Mouse (Mus musculus): ENCODE measurements around the gene Ddx46. TPM values are rescaled to one million over a fixed set of nuclear protein-coding genes. Genes with fewer than 3 reads are reported as not detected.

Ddx46 gene
- polyA plus RNA-seq, 1 experiment from 2014 or later = 28.2 TPM

- Histone ChIP-seq H3K9me3 (replicated peaks) (0 out of 2 replicates have a peak, but pooled peaks cover 3% of the 10 kb centered on the region), H3K9ac (no peak overlapping the region), H3K27ac (no peak overlapping the region), H3K36me3 (peaks cover 57% of the 10 kb centered on the region), H3K4me1 (no peaks in the 10 kb centered on the region), H3K4me3 (no peak overlapping the region), H3K27me3 (replicated peaks) (no peaks in the 10 kb centered on the region), H3K4me2 (no peak overlapping the region)
- ATAC-seq = no peak
- WGBS (ENCODE audit: insufficient replicate concordance) = 79% methylated on average over 4 of the region's 4 CpGs
Observed at GRCm38 (mm10) chr13:55704301-55704700, 69.5 kb downstream of the Ddx46 start.

GRCm38 (mm10) chr13:55712846-55713245 lies 78.0 kb downstream of the Ddx46 start:
- peaks cover 3% of the 10 kb centered on the region for H3K36me3 ChIP-seq
- H3K27me3 ChIP-seq (replicated peaks) = no peaks in the 10 kb centered on the region
- no peaks in the 10 kb centered on the region for H3K9me3 ChIP-seq (replicated peaks)
- no peak overlapping the region for H3K9ac ChIP-seq
- peaks cover 21% of the 10 kb centered on the region for H3K4me1 ChIP-seq
- no peak for ATAC-seq
- 81% methylated on average over 3 of the region's 3 CpGs for WGBS (ENCODE audit: insufficient replicate concordance)
- no peak overlapping the region for H3K4me3 ChIP-seq
- no peak overlapping the region for H3K4me2 ChIP-seq
- H3K27ac ChIP-seq = no peak overlapping the region

- Histone ChIP-seq H3K9me3 (replicated peaks) (no peaks in the 10 kb centered on the region), H3K27me3 (replicated peaks) (no peaks in the 10 kb centered on the region), H3K4me1 (peaks cover 21% of the 10 kb centered on the region), H3K4me3 (peak within 1 kb of the TSS; percentile 94), H3K4me2 (peak within 1 kb of the TSS; percentile 90), H3K27ac (peak within 1 kb of the TSS; percentile 78), H3K9ac (peak within 1 kb of the TSS; percentile 95), H3K36me3 (peaks cover 20% of the 10 kb centered on the region)
- ATAC-seq = peak; percentile 94
- 1% methylated on average over 63 of the region's 63 CpGs for WGBS (ENCODE audit: insufficient replicate concordance)
Observed at GRCm38 (mm10) chr13:55714501-55715166, 79.8 kb downstream of the Ddx46 start, which contains the start of gene Txndc15. TSS of gene Txndc15 (plus strand) at chr13:55714650.

- peaks cover 25% of the 10 kb centered on the region for H3K36me3 ChIP-seq
- WGBS (ENCODE audit: insufficient replicate concordance) = 4% methylated on average over 5 of the region's 5 CpGs
- no peak for ATAC-seq
- no peaks in the 10 kb centered on the region for H3K27me3 ChIP-seq (replicated peaks)
- peak overlapping the region; percentile 95 for H3K9ac ChIP-seq
- H3K9me3 ChIP-seq (replicated peaks) = no peaks in the 10 kb centered on the region
- peak overlapping the region; percentile 90 for H3K4me2 ChIP-seq
- peak overlapping the region; percentile 78 for H3K27ac ChIP-seq
- peaks cover 21% of the 10 kb centered on the region for H3K4me1 ChIP-seq
- peak overlapping the region; percentile 94 for H3K4me3 ChIP-seq
Observed at GRCm38 (mm10) chr13:55715167-55715512, 80.3 kb downstream of the Ddx46 start.

- 79% methylated on average over 7 of the region's 7 CpGs for WGBS (ENCODE audit: insufficient replicate concordance)
- Histone ChIP-seq H3K36me3 (peaks cover 31% of the 10 kb centered on the region), H3K9ac (0 out of 2 replicates have a peak overlapping the region, but pooled peaks have one; percentile 17), H3K4me1 (peaks cover 21% of the 10 kb centered on the region), H3K4me2 (no peak overlapping the region; the same call in 1 of the 2 replicates), H3K9me3 (replicated peaks) (no peaks in the 10 kb centered on the region), H3K27me3 (replicated peaks) (no peaks in the 10 kb centered on the region), H3K27ac (no peak overlapping the region), H3K4me3 (no peak overlapping the region)
- no peak for ATAC-seq
Observed at GRCm38 (mm10) chr13:55715908-55716510, 81.2 kb downstream of the Ddx46 start.

- H3K27me3 ChIP-seq (replicated peaks) = no peaks in the 10 kb centered on the region
- no peak overlapping the region for H3K4me2 ChIP-seq
- no peak overlapping the region for H3K27ac ChIP-seq
- no peak overlapping the region for H3K4me3 ChIP-seq
- H3K9ac ChIP-seq = no peak overlapping the region
- H3K9me3 ChIP-seq (replicated peaks) = no peaks in the 10 kb centered on the region
- H3K4me1 ChIP-seq = peaks cover 4% of the 10 kb centered on the region
- peaks cover 59% of the 10 kb centered on the region for H3K36me3 ChIP-seq
- no peak for ATAC-seq
- 70% methylated on average over 8 of the region's 8 CpGs for WGBS (ENCODE audit: insufficient replicate concordance)
Observed at GRCm38 (mm10) chr13:55721516-55721915, 86.7 kb downstream of the Ddx46 start.

- Histone ChIP-seq H3K36me3 (peaks cover 59% of the 10 kb centered on the region), H3K27me3 (replicated peaks) (no peaks in the 10 kb centered on the region)
- WGBS (ENCODE audit: insufficient replicate concordance) = 81% methylated on average over 2 of the region's 2 CpGs
Observed at GRCm38 (mm10) chr13:55721995-55722394, 87.2 kb downstream of the Ddx46 start.

GRCm38 (mm10) chr13:55726598-55727119 lies 91.8 kb downstream of the Ddx46 start:
- Histone ChIP-seq H3K9ac (peak overlapping the region; percentile 86), H3K4me3 (peak overlapping the region; percentile 71), H3K9me3 (replicated peaks) (no peaks in the 10 kb centered on the region), H3K36me3 (peaks cover 24% of the 10 kb centered on the region), H3K27ac (peak overlapping the region; percentile 97), H3K27me3 (replicated peaks) (no peaks in the 10 kb centered on the region), H3K4me1 (peaks cover 13% of the 10 kb centered on the region), H3K4me2 (peak overlapping the region; percentile 87)
- WGBS (ENCODE audit: insufficient replicate concordance) = 2% methylated on average over 4 of the region's 4 CpGs
- no peak for ATAC-seq

More at GRCm38 (mm10) chr13:55721995-55722394, 87.2 kb downstream of the Ddx46 start:
- Histone ChIP-seq H3K4me2 (no peak overlapping the region), H3K4me3 (no peak overlapping the region), H3K9ac (no peak overlapping the region), H3K4me1 (peaks cover 5% of the 10 kb centered on the region), H3K27ac (no peak overlapping the region), H3K9me3 (replicated peaks) (no peaks in the 10 kb centered on the region)
- no peak for ATAC-seq

- peak; percentile 88 for ATAC-seq
- H3K9me3 ChIP-seq (replicated peaks) = no peaks in the 10 kb centered on the region
- peaks cover 23% of the 10 kb centered on the region for H3K36me3 ChIP-seq
- H3K27me3 ChIP-seq (replicated peaks) = no peaks in the 10 kb centered on the region
- peak within 1 kb of the TSS; percentile 86 for H3K9ac ChIP-seq
- peak within 1 kb of the TSS; percentile 71 for H3K4me3 ChIP-seq
- peaks cover 17% of the 10 kb centered on the region for H3K4me1 ChIP-seq
- peak within 1 kb of the TSS; percentile 87 for H3K4me2 ChIP-seq
- WGBS (ENCODE audit: insufficient replicate concordance) = under 1% methylated on average over 73 of the region's 73 CpGs
- peak within 1 kb of the TSS; percentile 97 for H3K27ac ChIP-seq
Observed at GRCm38 (mm10) chr13:55727120-55727838, 92.5 kb downstream of the Ddx46 start, which contains the start of gene Pcbd2. TSS of gene Pcbd2 (plus strand) at chr13:55727368.

- Histone ChIP-seq H3K4me2 (peak overlapping the region; percentile 87), H3K9ac (peak overlapping the region; percentile 86), H3K4me1 (peaks cover 20% of the 10 kb centered on the region), H3K4me3 (peak overlapping the region; percentile 71), H3K27ac (peak overlapping the region; percentile 97), H3K36me3 (peaks cover 20% of the 10 kb centered on the region), H3K9me3 (replicated peaks) (no peaks in the 10 kb centered on the region), H3K27me3 (replicated peaks) (no peaks in the 10 kb centered on the region)
- ATAC-seq = peak; percentile 75
- WGBS (ENCODE audit: insufficient replicate concordance) = 3% methylated on average over 19 of the region's 19 CpGs
Observed at GRCm38 (mm10) chr13:55727839-55728238, 93.0 kb downstream of the Ddx46 start.

GRCm38 (mm10) chr13:55730716-55731115 lies 95.9 kb downstream of the Ddx46 start:
- Histone ChIP-seq H3K4me3 (no peak overlapping the region), H3K4me1 (peaks cover 20% of the 10 kb centered on the region), H3K9me3 (replicated peaks) (no peaks in the 10 kb centered on the region), H3K36me3 (peaks cover 13% of the 10 kb centered on the region; the same call in 1 of the 2 replicates), H3K27me3 (replicated peaks) (no peaks in the 10 kb centered on the region), H3K27ac (no peak overlapping the region), H3K9ac (no peak overlapping the region), H3K4me2 (no peak overlapping the region)
- WGBS (ENCODE audit: insufficient replicate concordance) = 83% methylated on average over 7 of the region's 7 CpGs
- no peak for ATAC-seq

Measured in liver, embryonic 12.5 days (tissue).